In the genomic region with DNA sequence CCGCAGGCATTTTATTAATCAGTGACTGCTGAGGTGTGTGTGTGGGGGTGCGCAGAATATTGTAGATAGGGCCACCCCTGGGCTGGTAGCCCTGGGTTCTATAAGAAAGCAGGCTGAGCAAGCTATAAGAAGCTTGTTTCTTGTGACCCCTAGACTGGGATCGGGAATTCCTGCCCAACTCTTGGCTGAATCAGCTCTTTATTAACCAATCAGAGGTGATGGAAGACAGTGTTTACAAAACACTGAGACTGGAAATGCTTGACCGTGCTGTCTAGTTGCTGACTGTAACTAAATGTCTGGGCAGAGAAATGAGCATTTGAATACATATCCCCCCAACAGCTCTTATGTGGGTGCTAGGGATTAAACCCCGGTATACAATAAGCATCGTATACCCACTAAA, we compare ENCODE assay signal across 20 mouse cellular contexts.
DNase-seq lines count a peak whose midpoint lies in the region; ATAC-seq and TF ChIP-seq lines count a peak whose summit lies in the region.
"Had no signal": no experiment of that assay in that cellular context is flagged by ENCODE, and none has a peak within 500 bp of the region (broad histone marks: within the 10 kb centered on the region; RNA-seq: fewer than 3 reads in every experiment).

No protein-coding gene starts in this region.

- no peak for TF ChIP-seq CTCF in lung, embryonic 14.5 days (IDR thresholded peaks at IDR 0.05; ENCODE audit: low read depth)
- TF ChIP-seq CTCF in stomach, postnatal 0 days (IDR thresholded peaks at IDR 0.05; ENCODE audit: low read depth): no peak

- H3K9ac ChIP-seq in lung, embryonic 14.5 days: no peak overlapping the region
- no peak overlapping the region for H3K9ac ChIP-seq in lung, embryonic 16.5 days (ENCODE audit: low read length)
- H3K9ac ChIP-seq in stomach, embryonic 16.5 days (ENCODE audit: low read length): 0 out of 2 replicates have a peak overlapping the region, but pooled peaks have one; percentile 8
- no peak overlapping the region for H3K9ac ChIP-seq in stomach, postnatal 0 days (ENCODE audit: low read length)

- no peak overlapping the region for H3K27ac ChIP-seq in lung, embryonic 14.5 days (ENCODE audit: low read depth)
- H3K27ac ChIP-seq in lung, embryonic 16.5 days (ENCODE audit: low read length): no peak overlapping the region
- H3K27ac ChIP-seq in stomach, embryonic 16.5 days (ENCODE audit: low read length): no peak overlapping the region
- H3K27ac ChIP-seq in stomach, postnatal 0 days (replicated peaks): no peak overlapping the region

- ATAC-seq in lung, embryonic 14.5 days (ENCODE audit: insufficient read depth): no peak
- ATAC-seq in lung, embryonic 16.5 days (ENCODE audit: low read depth): peak; percentile 51; the same call in 1 of the 2 replicates
- ATAC-seq in stomach, embryonic 16.5 days (ENCODE audit: insufficient read depth, low FRiP score): no peak
- no peak for ATAC-seq in stomach, postnatal 0 days (ENCODE audit: low FRiP score, low TSS enrichment)
- ATAC-seq: activated CD4-positive, CD25-positive, alpha-beta regulatory T cell, adult 4 months; CD4-positive, CD25-positive, alpha-beta regulatory T cell, adult 4 months; Patski had no signal

- H3K36me3 ChIP-seq in lung, embryonic 14.5 days (ENCODE audit: insufficient read depth): no peaks in the 10 kb centered on the region
- H3K36me3 ChIP-seq in lung, embryonic 16.5 days (ENCODE audit: control insufficient read depth, insufficient read depth, low read length): no peaks in the 10 kb centered on the region
- H3K36me3 ChIP-seq in stomach, embryonic 16.5 days (ENCODE audit: control insufficient read depth, insufficient read depth, low read length): no peaks in the 10 kb centered on the region
- no peaks in the 10 kb centered on the region for H3K36me3 ChIP-seq in stomach, postnatal 0 days (ENCODE audit: control insufficient read depth, insufficient read depth, low read length)
- H3K36me3 ChIP-seq: G1E had no signal

- H3K9me3 ChIP-seq in lung, embryonic 14.5 days (ENCODE audit: low read depth, low read length): no peaks in the 10 kb centered on the region
- no peaks in the 10 kb centered on the region for H3K9me3 ChIP-seq in lung, embryonic 16.5 days (ENCODE audit: control insufficient read depth, low read length)
- H3K9me3 ChIP-seq in stomach, embryonic 16.5 days (replicated peaks; ENCODE audit: control insufficient read depth, low read length): 0 out of 2 replicates have a peak, but pooled peaks cover 4% of the 10 kb centered on the region
- H3K9me3 ChIP-seq in stomach, postnatal 0 days (ENCODE audit: control insufficient read depth, low read length): no peaks in the 10 kb centered on the region
- H3K9me3 ChIP-seq: G1E had no signal

- WGBS in lung, embryonic 14.5 days: 63% methylated on average over 6 of the region's 6 CpGs
- WGBS in lung, embryonic 16.5 days: 59% methylated on average over 6 of the region's 6 CpGs
- 70% methylated on average over 6 of the region's 6 CpGs for WGBS in stomach, embryonic 16.5 days
- 65% methylated on average over 6 of the region's 6 CpGs for WGBS in stomach, postnatal 0 days

- peak; percentile 58 for DNase-seq in lung, embryonic 14.5 days
- no peak for DNase-seq in lung, postnatal 4 days
- DNase-seq in lung, adult 18-20 months: no peak
- DNase-seq in stomach, postnatal 0 days (ENCODE audit: low spot score): no peak
- DNase-seq: adrenal gland, adult 2 months; adrenal gland, adult 8-10 months; adrenal gland, postnatal 10 days; adrenal gland, postnatal 14 days; adrenal gland, postnatal 25 days; adrenal gland, postnatal 36 days; B cell, adult 2 months; cerebellum, adult 11 months; cerebellum, adult 11-12 months; cerebellum, adult 18-20 months had no signal

- no peak overlapping the region for H3K4me2 ChIP-seq in lung, embryonic 14.5 days
- H3K4me2 ChIP-seq in lung, embryonic 16.5 days (ENCODE audit: low read depth, low read length): no peak overlapping the region
- no peak overlapping the region for H3K4me2 ChIP-seq in stomach, embryonic 16.5 days (ENCODE audit: low read depth, low read length)
- H3K4me2 ChIP-seq in stomach, postnatal 0 days (replicated peaks; ENCODE audit: low read depth): no peak overlapping the region

- no peaks in the 10 kb centered on the region for H3K27me3 ChIP-seq in lung, embryonic 14.5 days (ENCODE audit: insufficient read depth, low read length)
- H3K27me3 ChIP-seq in lung, embryonic 16.5 days (ENCODE audit: control insufficient read depth, insufficient read depth, low read depth, low read length): no peaks in the 10 kb centered on the region; the same call in 1 of the 2 replicates
- no peaks in the 10 kb centered on the region for H3K27me3 ChIP-seq in stomach, embryonic 16.5 days (ENCODE audit: control insufficient read depth, insufficient read depth, low read length)
- H3K27me3 ChIP-seq in stomach, postnatal 0 days (ENCODE audit: control insufficient read depth, insufficient read depth, low read length): no peaks in the 10 kb centered on the region
- H3K27me3 ChIP-seq: Patski had no signal

- TF ChIP-seq EP300 in stomach, postnatal 0 days (optimal IDR thresholded peaks at IDR 0.05): no peak

- H3K4me1 ChIP-seq in lung, embryonic 14.5 days (ENCODE audit: insufficient read depth): no peaks in the 10 kb centered on the region
- no peaks in the 10 kb centered on the region; the same call in 1 of the 2 replicates for H3K4me1 ChIP-seq in lung, embryonic 16.5 days (replicated peaks; ENCODE audit: control insufficient read depth, insufficient read depth, low read length)
- 0 out of 2 replicates have a peak, but pooled peaks cover 4% of the 10 kb centered on the region for H3K4me1 ChIP-seq in stomach, embryonic 16.5 days (ENCODE audit: control insufficient read depth, insufficient read depth, low read length)
- no peaks in the 10 kb centered on the region for H3K4me1 ChIP-seq in stomach, postnatal 0 days (replicated peaks; ENCODE audit: control insufficient read depth, insufficient read depth)

- no peak overlapping the region for H3K4me3 ChIP-seq in lung, embryonic 14.5 days (ENCODE audit: low read depth, low read length)
- no peak overlapping the region for H3K4me3 ChIP-seq in lung, embryonic 16.5 days (ENCODE audit: low read length)
- H3K4me3 ChIP-seq in stomach, embryonic 16.5 days (replicated peaks; ENCODE audit: low read length): no peak overlapping the region
- H3K4me3 ChIP-seq in stomach, postnatal 0 days (ENCODE audit: low read depth, low read length): no peak overlapping the region
